Mouse (Mus musculus) olfactory bulb, adult 2 months (tissue): ENCODE measurements around the gene Hivep3.

ENCODE experiments used
- CTCF ChIP-seq: fragments of 200-500 bp; IDR thresholded peaks from 2 replicates; pipeline ENCODE4 v1.5.1; 2012; ENCODE audit warnings: low read depth, mild to moderate bottlenecking, low read length, moderate library complexity; ENCODE audit not compliant: insufficient read depth
- POLR2A ChIP-seq: fragments of 200-500 bp; IDR thresholded peaks from 2 replicates; pipeline ENCODE4 v1.6.1; 2012; ENCODE audit warnings: mild to moderate bottlenecking, low read depth, low read length, moderate library complexity; ENCODE audit not compliant: insufficient read depth

DNA sequence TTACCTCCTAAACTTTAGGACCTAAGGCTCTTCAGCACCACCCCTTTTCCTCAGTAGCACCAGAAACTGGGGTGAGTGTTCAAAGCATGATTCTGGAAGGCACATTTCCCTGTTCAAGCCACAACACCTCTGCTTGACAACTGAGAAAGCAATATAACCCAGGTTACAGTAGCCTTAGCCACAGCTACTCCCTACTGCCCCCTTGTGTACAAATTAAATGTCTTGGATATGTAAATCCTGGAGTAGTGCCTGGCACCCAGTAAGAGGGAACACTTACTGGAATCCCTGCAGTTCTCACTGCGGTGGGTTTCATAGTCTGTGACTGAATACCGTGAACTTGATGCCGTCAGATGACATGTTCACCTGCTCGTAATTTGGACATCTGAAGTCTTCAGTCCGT is 75.7 kb downstream of the Hivep3 start:
- TF ChIP-seq CTCF, result no peak
- TF ChIP-seq POLR2A, result no peak
